Mouse (Mus musculus) G1E (cell line): ENCODE results near the gene Gpm6a. TPM values are rescaled to one million over a fixed set of nuclear protein-coding genes. Genes with fewer than 3 reads are reported as not detected.

Experiments
- ATAC-seq: 2 replicates; pipeline ENCODE4 v1.8.0; 2016; ENCODE audit warnings: mild to moderate bottlenecking; ENCODE audit not compliant: insufficient number of reproducible peaks, poor library complexity, low FRiP score, severe bottlenecking; ENCODE audit errors: extremely low read depth
- DNase-seq: peaks from one replicate; pipeline ENCODE4 v3.0.0; 2012; ENCODE audit warnings: low spot score
- H3K27me3 ChIP-seq: 2 replicates; pipeline ENCODE4 v1.6.1; 2012; ENCODE audit warnings: mild to moderate bottlenecking, low read length, inconsistent platforms; ENCODE audit not compliant: insufficient read depth
- H3K36me3 ChIP-seq: replicated peaks from 2 replicates; pipeline ENCODE3; 2012; ENCODE audit warnings: mild to moderate bottlenecking, inconsistent platforms
- H3K4me1 ChIP-seq: 2 replicates; pipeline ENCODE4 v1.6.1; 2012; ENCODE audit warnings: low read depth, low read length, inconsistent platforms, mixed read lengths; ENCODE audit not compliant: insufficient read depth
- H3K4me3 ChIP-seq: 2 replicates; pipeline ENCODE4 v1.5.1; 2012; ENCODE audit warnings: low read depth, mild to moderate bottlenecking, inconsistent platforms, low read length, moderate library complexity, mixed read lengths
- H3K9me3 ChIP-seq: replicated peaks from 2 replicates; pipeline ENCODE4 v1.6.1; 2012; ENCODE audit warnings: inconsistent platforms
- CTCF ChIP-seq: IDR thresholded peaks from 2 replicates; pipeline ENCODE4 v1.5.1; 2012; ENCODE audit warnings: low read depth, low read length, inconsistent platforms, mixed read lengths
- GATA1 ChIP-seq: IDR thresholded peaks from 2 replicates; pipeline ENCODE4 v1.6.1; 2012; ENCODE audit warnings: borderline replicate concordance, low read length, inconsistent platforms, mixed read lengths
- GATA2 ChIP-seq: IDR thresholded peaks from 2 replicates; pipeline ENCODE4 v1.6.1; 2012; ENCODE audit warnings: low read depth, low read length, inconsistent platforms, borderline replicate concordance
- POLR2AphosphoS5 ChIP-seq: IDR thresholded peaks from 2 replicates; pipeline ENCODE4 v1.6.1; 2012; ENCODE audit warnings: low read depth, low read length, inconsistent platforms; ENCODE audit not compliant: insufficient replicate concordance
- TAL1 ChIP-seq: conservative IDR thresholded peaks from 2 replicates; pipeline ENCODE4 v1.6.1; 2012; ENCODE audit warnings: low read depth, low read length, inconsistent platforms, mixed read lengths
- polyA plus RNA-seq: library from polyadenylated mRNA; stranded (reverse); fragments of >175 nt; gene quantifications from 2 replicates; pipeline ENCODE4 v1.2.3, GENCODE M21; 2012
- total RNA-seq, 2 experiments: library from RNA; stranded (forward) in 1 of 2; stranded (reverse) in 1 of 2; fragments of 200-1000 nt in 1 of 2; fragments of >200 nt in 1 of 2; fragmentation: Nextera tagmentation in 1 of 2; gene quantifications; 2 replicates each; pipeline ENCODE4 v1.2.3; 2014 to 2017

Gene Gpm6a
- total RNA-seq (2014; fragmentation: Nextera tagmentation) (not detected in 2 replicates), total RNA-seq (2017) (0.12 TPM in 1 of 2 replicates, not detected in the other), polyA plus RNA-seq (not detected in 2 replicates)

GRCm38 (mm10) chr8:54954741-54955455 lies at the start of gene Gpm6a:
Gpm6a (plus strand) TSS chr8:54954843.
- H3K36me3 ChIP-seq, result no peaks in the 10 kb centered on the region
- no peak for ATAC-seq
- TF ChIP-seq GATA1 (no peak), GATA2 (no peak), TAL1 (no peak)
- H3K27me3 ChIP-seq, result no peaks in the 10 kb centered on the region
- no peak for DNase-seq
- no peaks in the 10 kb centered on the region for H3K9me3 ChIP-seq
- no peaks in the 10 kb centered on the region for H3K4me1 ChIP-seq
- H3K4me3 ChIP-seq, result no peak within 1 kb of the TSS

DNA sequence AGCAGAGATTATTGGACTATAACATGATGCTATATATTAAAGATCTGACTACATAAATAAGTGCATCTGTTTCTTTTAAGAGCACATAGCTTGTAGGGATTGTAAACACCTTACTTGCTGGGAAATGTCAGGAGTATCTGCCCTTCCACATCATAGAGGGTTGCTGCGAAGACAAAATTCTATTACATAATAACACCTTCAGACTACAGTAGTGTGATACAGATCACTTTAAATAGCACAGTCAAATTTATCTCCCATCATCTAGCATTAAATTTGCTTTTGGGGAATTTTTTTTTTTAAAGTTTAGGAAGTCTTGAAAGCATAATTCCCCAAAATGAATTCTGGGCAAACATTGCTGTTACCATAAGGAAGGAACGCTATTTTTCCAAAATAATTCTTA lies 41.8 kb upstream of the Gpm6a start:
- no peak for TF ChIP-seq TAL1
- TF ChIP-seq POLR2AphosphoS5, result no peak
- no peak for TF ChIP-seq CTCF
- no peak for TF ChIP-seq GATA2
- no peak for TF ChIP-seq GATA1
- no peak overlapping the region for H3K4me3 ChIP-seq
- peaks cover 2% of the 10 kb centered on the region for H3K9me3 ChIP-seq
- DNase-seq (no peak), ATAC-seq (no peak)
- H3K36me3 ChIP-seq, result no peaks in the 10 kb centered on the region
- peaks cover under 1% of the 10 kb centered on the region; the same call in 1 of the 2 replicates for H3K27me3 ChIP-seq
- H3K4me1 ChIP-seq, result no peaks in the 10 kb centered on the region

GRCm38 (mm10) chr8:54917710-54918109 lies 36.9 kb upstream of the Gpm6a start:
- ATAC-seq, result no peak

GRCm38 (mm10) chr8:54922160-54922855 lies 32.3 kb upstream of the Gpm6a start:
- Histone ChIP-seq H3K27me3 (peaks cover 3% of the 10 kb centered on the region; the same call in 1 of the 2 replicates), H3K9me3 (peaks cover 8% of the 10 kb centered on the region), H3K36me3 (no peaks in the 10 kb centered on the region), H3K4me3 (no peak overlapping the region), H3K4me1 (no peaks in the 10 kb centered on the region)
- DNase-seq (no peak), ATAC-seq (no peak)
- TF ChIP-seq CTCF, result no peak
- no peak for TF ChIP-seq GATA1
- TF ChIP-seq POLR2AphosphoS5, result no peak
- no peak for TF ChIP-seq TAL1
- no peak for TF ChIP-seq GATA2

More at GRCm38 (mm10) chr8:54917710-54918109, 36.9 kb upstream of the Gpm6a start:
- Histone ChIP-seq H3K27me3 (peaks cover 3% of the 10 kb centered on the region; the same call in 1 of the 2 replicates), H3K9me3 (peaks cover 8% of the 10 kb centered on the region), H3K4me1 (no peaks in the 10 kb centered on the region), H3K4me3 (no peak overlapping the region), H3K36me3 (no peaks in the 10 kb centered on the region)
- TF ChIP-seq GATA1 (no peak), GATA2 (no peak), TAL1 (no peak), POLR2AphosphoS5 (no peak), CTCF (no peak)
- DNase-seq, result no peak

DNA sequence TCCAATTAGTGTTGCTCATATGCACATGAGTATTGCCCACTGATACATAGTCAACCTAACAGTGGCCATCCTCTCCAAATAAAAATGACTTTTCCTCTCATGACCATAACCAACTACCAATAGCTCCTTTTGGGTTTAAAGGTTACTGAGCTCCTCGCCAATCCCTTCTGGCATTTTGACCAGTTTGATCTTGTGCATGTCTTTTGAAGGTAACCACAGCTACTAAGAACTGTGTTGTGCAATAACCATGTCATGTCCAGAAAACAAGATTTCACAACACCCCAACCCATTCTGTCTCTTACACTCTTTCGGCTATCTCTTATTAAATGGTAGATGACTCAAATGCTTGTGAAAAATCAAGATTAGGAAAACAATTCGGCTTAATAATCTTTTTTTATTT lies 29.7 kb upstream of the Gpm6a start:
- TF ChIP-seq TAL1 (no peak), GATA1 (no peak), CTCF (no peak), GATA2 (no peak), POLR2AphosphoS5 (no peak)
- Histone ChIP-seq H3K36me3 (no peaks in the 10 kb centered on the region), H3K9me3 (no peaks in the 10 kb centered on the region), H3K27me3 (no peaks in the 10 kb centered on the region), H3K4me3 (no peak overlapping the region), H3K4me1 (no peaks in the 10 kb centered on the region)
- ATAC-seq, result no peak
- no peak for DNase-seq

DNA sequence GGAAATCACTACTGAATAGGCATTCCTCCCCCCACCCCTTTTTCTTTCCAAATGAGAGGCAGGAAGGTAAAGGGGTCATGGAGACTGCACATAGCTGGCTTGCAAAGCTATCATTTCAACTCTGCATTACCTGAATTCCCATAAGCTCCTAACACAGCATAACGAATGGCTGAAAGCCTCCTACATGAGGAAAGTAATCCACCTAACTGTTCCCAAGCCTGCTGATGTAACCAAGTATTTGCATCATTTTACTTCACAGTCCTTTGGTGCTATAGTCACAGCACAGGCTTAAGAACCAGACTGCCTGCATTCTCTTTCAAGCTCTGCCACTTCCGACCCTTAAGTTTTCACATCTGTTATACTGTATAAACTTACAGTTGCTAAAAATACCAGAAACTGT lies 22.3 kb upstream of the Gpm6a start:
- H3K4me1 ChIP-seq, result no peaks in the 10 kb centered on the region
- H3K4me3 ChIP-seq, result no peak overlapping the region
- H3K9me3 ChIP-seq, result no peaks in the 10 kb centered on the region
- TF ChIP-seq POLR2AphosphoS5 (no peak), GATA1 (no peak), CTCF (no peak), TAL1 (no peak), GATA2 (no peak)
- no peaks in the 10 kb centered on the region for H3K27me3 ChIP-seq
- DNase-seq, result no peak
- no peaks in the 10 kb centered on the region for H3K36me3 ChIP-seq
- ATAC-seq, result no peak
